Mouse (Mus musculus) gastrocnemius, adult 18-20 months (tissue): Measurements from ENCODE around the gene Mmd2. TPM values are rescaled to one million over a fixed set of nuclear protein-coding genes. Genes with fewer than 3 reads are reported as not detected.

Experiments
- DNase-seq: peaks from one replicate; pipeline ENCODE4 v3.0.0; 2021; ENCODE audit warnings: low spot score
- long read RNA-seq, 2 experiments: library from polyadenylated mRNA; stranded (forward); transcript quantifications; one replicate each; pipeline ENCODE4 v2.0.0; 2021
- total RNA-seq, 2 experiments: library from RNA; stranded (reverse); gene quantifications; 2 replicates each; pipeline ENCODE4 v1.2.3; 2021

The Mmd2 gene
- not detected for total RNA-seq
- long read RNA-seq, experiment 1 = 0 reads
- long read RNA-seq, experiment 2 = 0 reads

DNA sequence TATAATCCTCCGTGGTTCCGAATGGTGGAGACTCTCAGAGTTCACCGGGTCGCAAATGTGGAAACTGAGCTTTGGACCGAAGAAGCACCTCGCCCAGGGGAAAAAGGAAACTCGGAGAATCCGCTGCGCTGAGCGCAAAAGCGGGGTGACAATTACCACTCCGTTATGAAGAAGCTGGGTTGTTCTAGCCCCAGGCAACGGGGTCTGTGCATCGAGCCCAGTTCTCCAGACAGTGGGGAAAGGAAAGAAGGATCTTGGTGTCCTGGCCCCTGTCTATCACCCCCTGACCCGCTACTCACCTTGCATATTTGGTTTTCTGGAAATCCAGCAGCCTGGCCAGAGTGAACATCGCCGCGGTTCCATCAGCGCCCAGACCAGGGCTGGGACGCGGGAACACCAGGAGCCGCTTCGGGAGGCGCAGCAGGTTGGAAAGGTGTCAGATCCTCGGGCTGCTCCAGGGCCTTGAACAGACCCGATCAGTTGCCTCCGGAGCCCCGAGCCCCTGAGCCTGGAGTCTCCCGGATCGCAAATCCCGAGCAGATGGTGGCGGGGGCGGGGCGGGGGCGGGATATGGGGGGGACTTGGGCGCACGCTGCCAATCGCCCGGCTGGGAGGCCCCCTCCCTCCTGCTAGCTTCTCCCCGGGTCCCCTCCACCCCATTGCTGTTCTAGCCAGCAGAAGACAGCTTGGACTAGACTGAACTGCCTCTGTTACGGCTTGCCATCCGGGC lies at the start of gene Mmd2:
Gene Mmd2, minus strand, starts transcription at position 542 of the 730 bp plus-strand sequence.
- no peak for DNase-seq

DNA sequence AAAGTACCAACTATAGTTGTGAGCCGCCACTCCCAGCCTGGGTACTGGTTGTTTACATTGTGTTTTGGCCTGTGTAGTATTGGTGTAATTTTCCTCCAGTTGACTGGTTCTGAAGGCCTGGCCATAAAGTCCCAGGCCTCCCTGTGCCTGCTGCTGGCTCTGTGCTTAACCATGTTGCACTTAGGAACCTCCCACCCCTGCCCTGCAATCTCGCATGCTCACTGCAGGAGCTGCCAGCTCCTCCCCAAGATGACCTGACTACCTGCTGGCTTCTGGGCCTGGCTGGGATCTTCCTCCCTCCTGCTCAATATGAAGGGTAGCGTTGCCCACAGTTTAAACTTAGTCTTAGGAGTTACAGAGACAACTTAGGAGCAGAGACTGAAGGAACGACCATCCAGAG lies 43.7 kb upstream of the Mmd2 start:
- DNase-seq = no peak

DNA sequence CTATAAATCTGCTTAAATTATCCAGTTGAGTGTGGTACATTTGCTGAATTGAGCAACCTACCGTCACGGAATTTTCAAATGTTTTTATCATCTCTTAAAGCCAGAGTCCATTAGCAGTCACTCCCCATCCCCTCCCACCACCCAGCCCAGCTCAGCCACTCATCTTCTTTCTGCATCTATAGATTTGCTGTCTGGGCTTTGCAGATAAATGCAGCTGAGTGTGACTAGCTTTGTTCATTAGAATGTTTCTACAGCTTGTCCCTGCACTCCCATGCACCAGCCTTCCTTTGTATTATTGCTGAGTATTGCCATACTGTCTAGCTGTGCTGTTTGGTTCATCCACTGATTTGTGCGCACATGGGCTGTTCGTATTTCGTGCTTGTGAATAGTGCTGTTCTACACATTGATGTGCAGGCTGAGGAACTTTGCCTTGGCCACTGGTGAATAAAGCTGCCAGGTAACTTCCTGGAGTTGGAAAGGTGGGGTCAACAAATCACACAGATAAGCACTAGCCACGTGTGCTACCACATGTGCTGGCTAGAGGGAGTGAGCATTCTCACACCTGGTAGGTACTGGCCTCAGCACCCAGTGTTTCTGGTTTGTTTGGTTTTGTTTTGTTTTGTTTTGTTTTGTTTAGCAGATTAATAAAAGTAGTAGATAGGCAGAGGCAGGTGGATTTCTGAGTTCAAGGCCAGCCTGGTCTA lies 42.3 kb upstream of the Mmd2 start:
- DNase-seq = no peak

DNA sequence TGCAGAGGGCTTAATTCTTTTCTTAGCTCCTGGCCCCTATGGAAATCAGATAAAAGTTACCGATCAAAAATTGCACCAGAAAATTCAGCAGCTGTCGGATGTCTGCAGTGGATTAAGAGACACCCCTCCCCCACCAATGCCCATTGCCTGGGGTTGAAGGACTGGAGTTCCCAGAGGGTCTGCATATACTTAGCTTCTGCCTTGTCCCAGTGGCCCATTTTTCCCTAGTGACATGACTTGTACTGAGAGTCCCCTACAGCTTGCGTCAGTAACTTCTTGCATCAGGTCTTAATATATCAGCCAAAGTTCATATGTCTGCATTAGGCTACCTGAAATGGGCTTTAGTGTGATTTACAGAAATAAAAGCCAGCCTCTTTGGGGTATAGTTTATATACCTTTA lies 41.8 kb upstream of the Mmd2 start:
- DNase-seq = no peak

DNA sequence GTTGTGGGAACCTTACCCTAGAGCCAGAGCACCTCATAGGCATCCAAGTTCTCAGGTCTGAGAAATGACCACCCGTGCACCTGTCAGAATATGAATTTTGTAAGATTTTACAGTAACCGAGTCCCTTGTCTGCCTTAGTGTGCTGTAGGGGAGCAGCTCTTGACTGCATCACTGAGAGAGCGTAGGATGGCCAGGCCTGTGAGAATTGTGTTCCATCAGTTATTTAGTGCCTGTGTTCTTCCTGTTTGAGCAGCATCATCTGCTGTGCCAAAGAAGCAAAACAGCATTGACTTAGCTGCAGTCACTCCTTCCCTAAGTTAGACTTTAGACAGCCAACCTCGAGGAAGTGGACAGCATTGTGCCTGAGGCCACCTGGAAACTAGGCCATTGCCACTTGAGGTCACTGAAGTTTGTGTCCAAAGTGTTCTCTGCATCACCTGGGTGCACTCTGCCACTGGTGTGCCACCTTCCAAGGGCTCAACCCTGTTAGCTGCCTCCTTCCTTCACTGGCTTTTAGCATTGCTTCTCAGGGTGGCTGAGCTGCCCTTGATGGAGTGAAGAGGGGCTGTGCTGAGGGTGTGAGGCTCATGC lies 41.0 kb upstream of the Mmd2 start:
- DNase-seq = no peak

DNA sequence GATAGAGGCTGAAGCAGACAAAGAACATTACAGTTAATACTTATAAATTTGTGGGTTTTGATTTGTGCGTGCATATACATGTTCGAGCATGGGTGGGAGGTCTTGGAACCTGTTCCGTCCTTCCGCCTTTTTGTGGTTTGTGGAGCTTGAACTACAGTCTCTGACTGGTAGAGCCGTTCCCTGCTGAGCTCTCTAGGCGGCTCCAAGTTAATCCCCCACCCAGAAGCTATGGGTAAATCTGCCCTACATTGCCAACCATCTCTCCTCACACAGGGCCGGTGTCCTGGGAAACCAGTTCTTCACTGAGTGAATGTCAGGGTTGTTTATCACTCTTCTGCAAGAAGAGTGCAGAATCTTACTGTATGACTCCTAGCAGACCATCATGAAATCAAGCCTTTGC lies 39.6 kb upstream of the Mmd2 start:
- no peak for DNase-seq

DNA sequence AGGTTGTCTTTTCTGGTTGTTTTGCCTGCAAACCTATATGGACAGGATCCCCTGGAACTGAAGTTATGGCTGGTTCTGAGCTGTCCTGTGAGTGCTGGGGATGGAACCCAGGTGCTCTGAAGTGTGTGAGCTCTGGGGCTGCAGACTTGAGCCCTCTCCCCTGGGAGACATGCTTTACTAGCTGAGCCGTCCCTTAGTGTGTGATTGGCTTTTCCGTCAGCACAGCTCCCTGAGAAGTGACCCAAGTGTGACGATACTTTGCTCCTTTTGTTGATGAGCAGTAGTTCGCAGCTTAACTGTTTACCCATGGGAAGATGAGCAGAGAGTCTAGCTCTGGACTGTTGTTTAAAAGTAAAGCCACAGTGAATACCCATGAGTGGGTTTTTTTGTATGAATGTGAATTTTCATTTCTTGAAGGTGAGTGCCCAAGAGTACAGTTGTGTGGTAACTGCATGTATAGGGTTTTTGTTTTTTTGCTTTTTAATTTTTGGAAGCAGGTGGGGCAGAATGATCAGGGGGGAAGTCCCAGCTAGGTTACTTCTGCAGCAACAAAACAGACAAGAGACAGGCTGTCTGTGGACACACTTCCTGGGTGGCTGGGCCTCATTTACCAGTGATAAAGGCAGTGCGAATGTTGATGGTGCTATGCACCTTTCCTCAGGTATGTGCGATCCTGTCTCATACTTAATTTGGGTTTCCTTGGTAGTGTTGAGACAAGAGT lies 32.9 kb upstream of the Mmd2 start:
- no peak for DNase-seq

DNA sequence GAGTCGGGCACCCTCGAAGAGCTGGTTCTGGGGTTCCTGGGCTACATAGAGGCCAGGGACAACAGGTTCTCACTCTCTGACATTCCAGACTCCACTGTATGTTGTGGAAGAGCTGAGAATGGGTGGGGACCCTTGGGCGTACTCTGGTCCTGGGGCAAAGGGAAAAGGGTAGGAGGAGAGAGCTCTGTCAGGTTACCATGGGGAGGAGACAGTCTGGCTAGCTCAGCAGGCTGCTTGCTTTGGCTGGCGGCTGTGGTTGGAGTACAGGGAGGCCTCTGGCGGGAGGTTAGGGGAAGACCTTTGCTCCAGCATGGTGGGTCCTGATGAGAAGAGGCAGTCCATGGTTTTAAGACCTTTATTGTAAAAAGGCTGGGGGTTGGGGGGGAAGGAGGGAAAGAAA lies 31.5 kb upstream of the Mmd2 start:
- no peak for DNase-seq

DNA sequence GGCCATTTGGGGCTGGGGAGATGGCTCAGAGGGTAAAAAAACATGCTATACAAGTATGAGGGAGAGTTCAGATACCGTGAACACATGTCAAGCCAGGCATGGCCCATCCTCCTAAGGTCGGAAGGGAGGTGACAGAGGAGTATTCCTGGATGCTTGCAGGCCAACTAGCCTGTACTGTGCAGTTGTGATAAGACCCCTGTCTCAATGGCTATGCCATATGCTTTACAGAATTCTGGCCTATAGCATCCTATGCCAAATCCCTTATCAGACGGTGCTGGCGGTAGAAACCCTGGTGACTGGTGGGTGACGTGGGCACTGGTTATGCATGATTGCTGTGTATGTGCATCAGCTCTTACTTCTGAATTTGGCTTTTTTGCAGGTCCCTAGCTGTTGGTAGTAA lies 29.2 kb upstream of the Mmd2 start:
- no peak for DNase-seq

DNA sequence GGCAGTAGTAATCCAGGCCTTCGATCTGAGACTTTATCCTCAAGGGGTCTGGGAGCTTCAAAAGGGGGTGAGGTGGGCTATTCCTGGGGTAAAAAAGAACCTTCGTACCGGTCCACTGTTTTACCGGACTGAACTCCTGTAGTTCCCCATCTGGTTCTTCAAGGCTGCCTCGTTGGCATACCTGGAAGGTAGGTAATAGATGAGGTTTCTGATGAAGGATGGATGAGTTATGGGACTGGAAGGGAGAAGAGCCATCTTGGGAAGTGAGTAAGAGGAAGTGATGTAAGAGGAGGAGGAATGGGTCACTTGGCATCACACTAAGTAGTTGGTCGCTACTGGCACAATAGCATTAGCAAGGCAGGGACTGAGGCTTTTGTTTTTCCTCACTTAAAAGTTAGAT lies 21.6 kb upstream of the Mmd2 start:
- DNase-seq = no peak

DNA sequence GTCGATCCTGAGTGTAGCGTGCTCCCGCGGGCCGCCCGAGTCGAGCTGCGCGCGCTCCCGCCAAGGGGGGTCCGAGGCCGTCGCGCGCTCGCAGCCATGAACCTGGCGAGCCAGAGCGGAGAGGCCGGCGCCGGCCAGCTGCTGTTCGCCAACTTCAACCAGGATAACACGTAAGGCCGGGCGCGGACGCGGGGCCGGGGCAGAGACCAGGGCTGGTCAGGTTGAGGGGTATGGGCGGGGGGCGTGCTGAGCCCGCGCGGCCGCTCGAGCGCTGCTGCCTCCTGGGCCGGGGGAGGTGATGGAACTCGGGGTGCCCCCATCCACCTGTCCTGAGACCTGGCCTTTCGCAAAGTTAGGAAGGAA lies 21.0 kb upstream of the Mmd2 start:
- DNase-seq = no peak

DNA sequence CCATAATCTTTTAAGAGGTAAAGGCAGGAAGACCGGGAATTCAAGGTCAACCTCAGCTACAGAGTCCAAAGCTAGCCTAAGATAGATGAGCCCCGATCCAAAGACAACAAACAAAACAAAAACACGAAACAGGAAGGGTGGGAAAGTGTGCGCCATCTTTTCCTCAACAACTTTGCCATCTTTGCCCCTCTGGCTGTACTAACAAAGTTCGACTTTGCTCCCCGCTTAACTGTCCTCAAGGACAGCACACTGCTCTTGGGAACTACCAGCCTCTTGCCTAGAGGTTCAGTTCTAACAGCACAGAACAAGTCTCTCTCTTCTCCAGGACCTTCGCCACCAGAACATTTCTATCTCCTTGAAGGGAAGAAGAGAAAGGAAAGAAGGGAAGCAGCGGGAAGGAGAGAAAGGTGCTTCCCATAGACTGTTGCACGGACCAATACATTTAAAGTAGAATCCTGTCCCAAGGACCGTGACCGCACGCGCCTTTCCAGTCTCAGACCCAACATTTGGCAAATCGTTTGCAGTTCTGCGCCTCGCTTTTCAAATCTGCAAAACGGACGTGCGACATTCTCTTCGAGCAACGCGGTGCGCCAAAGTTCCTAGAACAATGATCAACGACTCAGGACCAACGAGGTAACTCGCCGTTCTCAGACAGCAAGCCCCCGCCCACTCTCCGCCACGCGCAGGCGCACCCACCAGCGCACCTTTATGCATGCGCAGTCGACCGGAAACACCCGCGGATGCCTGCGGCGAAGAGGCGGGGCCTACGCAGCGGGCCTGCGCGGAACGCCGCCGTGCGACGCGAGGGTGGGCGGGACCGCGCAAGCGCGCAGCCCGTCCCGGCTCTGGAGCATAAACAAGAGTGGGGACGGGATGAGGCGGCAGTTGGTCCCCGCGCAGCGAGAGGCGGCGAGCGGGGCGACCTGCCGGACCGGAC lies 20.4 kb upstream of the Mmd2 start:
- peak; percentile 95 for DNase-seq

DNA sequence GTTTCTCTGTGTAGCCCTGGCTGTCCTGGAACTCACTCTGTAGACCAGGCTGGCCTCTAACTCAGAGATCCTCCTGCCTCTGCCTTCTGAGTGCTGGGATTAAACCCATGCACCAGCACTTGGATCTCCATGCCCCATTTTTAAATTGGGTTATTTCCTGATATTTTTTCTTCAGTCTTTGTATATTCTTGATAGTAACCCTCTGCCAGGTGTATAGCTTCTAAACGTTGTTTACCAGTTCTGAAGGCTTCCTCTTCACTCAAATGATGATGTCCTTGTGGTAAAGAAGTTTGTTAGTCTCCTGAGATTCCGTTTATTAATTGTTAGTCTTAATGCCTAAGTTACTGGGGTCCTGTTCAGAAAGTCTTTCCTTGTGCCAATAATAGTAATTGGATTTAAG lies 18.8 kb upstream of the Mmd2 start, which contains the start of gene Wipi2:
Gene Wipi2, plus strand, starts transcription at position 301 of the 400 bp plus-strand sequence.
- no peak for DNase-seq

DNA sequence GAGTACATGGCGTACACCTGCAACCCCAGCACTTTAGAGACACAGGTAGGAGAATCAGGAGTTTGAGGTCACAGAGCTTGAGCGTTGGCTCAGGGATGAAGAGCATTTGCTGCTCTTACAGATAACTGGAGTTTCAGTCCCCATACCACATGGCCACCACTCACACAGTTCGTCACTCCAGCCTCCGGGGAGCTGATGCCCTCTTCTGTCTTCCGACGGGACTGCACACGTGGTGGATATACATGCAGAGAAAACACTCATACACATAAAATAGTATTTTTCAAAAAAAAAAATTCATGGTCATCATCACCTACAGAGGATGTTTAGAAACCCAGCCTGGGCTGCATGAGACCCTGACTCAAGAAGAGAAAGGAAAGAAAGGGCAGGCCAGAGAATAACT lies 14.5 kb upstream of the Mmd2 start:
- DNase-seq = no peak

DNA sequence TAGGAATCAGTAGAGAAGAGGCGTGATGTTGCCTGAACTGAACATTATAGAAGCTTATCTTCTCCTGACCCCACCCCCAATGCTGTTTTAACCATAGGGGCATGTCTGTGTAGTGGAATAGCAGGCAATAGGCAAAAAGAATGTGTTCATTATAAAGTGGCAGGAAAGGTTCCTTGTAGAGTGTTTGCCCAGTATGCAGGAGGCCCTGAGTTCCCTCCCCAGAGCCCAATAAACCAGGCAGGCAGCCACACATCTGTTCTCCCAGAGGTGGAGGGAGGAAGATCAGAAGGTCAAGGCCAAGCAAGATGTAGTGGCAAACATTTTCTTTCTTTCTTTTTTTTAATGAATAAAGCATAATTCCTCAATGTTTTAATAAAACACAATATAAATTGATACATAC lies 13.5 kb upstream of the Mmd2 start:
- no peak for DNase-seq

DNA sequence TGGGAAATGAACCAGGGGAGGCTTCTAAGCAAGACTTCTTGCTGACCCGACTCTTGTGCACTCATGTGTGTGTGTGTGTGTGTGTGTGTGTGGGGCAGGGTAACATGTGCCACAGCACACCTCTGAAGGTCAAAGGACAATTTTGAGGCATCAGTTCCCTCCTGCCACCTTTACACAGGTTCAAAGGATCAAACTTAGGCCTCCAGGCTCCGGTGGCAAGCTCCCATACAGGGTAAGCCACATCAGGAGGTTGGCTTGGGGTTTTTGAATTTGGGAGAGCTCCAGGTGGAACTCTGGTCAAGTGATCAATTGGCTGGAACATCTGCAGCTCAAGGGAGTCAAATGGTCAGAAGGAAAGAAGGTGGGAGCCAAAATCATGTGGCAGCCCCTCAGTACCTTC lies 12.8 kb upstream of the Mmd2 start:
- DNase-seq = no peak

DNA sequence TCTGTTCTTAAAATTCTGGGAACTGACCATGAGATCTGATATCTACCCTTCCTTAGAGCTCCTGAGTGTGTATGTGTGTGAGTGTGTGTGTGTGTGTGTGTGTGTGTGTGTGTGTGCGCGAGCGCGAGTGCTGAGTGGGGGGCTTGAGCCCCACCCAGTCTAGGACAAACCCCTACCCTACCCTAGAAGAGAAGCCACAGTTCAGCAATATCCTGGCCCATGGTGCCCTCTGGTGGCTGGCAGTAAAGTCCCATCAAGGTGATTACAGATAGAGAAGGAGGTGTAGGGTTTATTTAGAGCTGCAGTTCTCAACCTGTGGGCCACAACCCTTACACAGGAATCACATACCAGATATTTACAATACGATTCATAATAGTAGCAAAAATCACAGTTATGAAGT lies 11.3 kb upstream of the Mmd2 start:
- DNase-seq = no peak

DNA sequence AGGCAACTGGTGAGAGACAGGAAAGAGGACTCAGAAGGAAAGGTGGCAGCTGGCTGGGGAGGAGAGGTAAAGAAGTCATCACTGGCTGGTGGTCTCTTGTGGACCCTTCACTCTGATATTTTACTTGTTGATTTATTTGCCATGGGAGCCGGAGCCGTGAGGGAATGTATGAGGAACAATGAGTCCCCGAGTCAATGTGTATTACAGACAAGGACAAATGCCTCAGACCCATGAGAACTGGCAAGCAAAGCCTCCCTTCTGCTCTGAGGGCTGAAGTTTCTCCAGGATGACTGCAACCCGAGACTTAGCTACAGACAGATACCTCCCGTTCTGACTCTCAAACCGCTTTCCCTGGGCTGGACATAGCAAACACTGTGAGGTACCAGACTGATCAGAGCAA lies 7.7 kb upstream of the Mmd2 start:
- no peak for DNase-seq

DNA sequence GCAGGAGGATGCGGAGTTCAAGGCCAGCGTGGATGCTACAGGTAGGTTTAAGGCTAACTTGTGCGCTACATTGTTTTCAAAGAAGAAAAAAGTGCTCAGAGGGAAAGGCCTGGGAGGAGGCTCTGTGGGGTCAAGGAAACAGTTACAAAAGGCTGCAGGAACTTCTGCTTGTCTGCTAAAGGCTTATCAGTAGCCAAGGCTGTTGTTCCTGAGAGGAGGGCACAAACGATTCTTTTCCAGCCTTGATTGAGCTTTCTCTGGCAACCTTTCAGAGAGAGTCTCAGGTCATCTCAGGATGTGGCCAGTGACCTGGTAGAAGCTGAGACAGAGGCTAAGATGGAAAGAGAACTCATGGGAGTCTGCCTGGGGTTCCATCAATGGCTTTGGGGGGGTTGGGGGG lies 7.0 kb upstream of the Mmd2 start:
- DNase-seq = no peak

DNA sequence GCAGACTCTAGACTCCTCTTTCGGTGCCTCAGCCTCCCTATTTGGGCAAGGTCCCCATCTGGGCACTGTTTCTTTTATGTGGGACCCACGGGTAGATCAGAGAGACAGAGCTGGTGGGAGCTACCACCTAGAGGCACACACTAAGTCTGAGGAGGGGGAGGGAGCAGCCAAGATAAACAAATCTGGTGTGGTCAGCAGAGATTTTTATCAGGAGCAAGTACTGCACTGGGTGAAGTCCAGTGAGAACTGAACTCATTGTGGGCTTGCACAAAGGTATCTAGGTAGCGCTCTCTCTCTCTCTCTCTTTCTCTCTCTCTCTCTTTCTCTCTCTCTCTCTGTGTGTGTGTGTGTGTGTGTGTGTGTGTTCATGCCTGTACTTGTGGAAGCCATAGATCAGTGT lies 5.9 kb upstream of the Mmd2 start:
- no peak for DNase-seq

DNA sequence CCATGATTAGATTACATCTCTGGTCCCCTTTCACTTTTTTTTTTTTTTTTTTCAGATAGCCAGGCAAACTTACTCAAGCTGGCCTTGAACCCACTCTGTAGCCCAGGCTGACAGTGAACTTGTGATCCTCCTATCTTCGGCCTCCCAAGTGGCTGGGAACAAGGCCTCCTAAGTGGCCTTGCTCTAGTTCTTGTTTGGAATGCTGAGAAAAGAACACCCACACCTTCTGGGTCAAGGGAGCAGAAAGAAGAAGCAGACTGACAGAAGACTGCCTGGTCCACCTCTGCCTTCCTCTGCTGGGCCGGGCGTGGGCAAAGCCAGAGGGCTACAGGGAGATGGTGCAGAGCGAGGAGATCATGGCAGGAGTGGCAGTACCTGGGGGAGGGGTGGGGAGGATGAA lies 1.8 kb upstream of the Mmd2 start:
- DNase-seq = no peak
